Mouse (Mus musculus) erythroblast, embryonic 14.5 days (primary cell): ENCODE measurements around the gene Camk2d.

Experiments
- GATA1 ChIP-seq: IDR thresholded peaks from 2 replicates; pipeline ENCODE4 v1.6.1; 2012; ENCODE audit warnings: low read length, inconsistent platforms, mixed read lengths
- TAL1 ChIP-seq: IDR thresholded peaks from 3 replicates; pipeline ENCODE4 v1.6.1; 2012; ENCODE audit warnings: low read length, inconsistent platforms, mixed read lengths

GRCm38 (mm10) chr3:126886090-126886489, 290.0 kb downstream of the Camk2d start:
- TF ChIP-seq GATA1 (no peak), TAL1 (no peak)
